Mouse (Mus musculus): ENCODE results near the gene Yod1. TPM values are rescaled to one million over a fixed set of nuclear protein-coding genes. Genes with fewer than 3 reads are reported as not detected.

The Yod1 gene
- polyA plus RNA-seq, 1 experiment from 2014 or later, result 7.1 TPM

- H3K27me3 ChIP-seq (ENCODE audit: control insufficient read depth, insufficient read depth, low read length), result no peaks in the 10 kb centered on the region
- H3K4me2 ChIP-seq (ENCODE audit: low read length), result no peak overlapping the region
- WGBS, result 92% methylated on average over 5 of the region's 5 CpGs
- no peak for ATAC-seq (ENCODE audit: insufficient number of reproducible peaks, insufficient read depth, low FRiP score, low read depth)
- no peak overlapping the region for H3K4me3 ChIP-seq (ENCODE audit: control insufficient read depth in 1 of 2, insufficient read depth in 1 of 2, low read depth in 1 of 2, low read length in 2 of 2)
- H3K4me1 ChIP-seq (ENCODE audit: control insufficient read depth in 2 of 2, insufficient read depth in 2 of 2, low read length in 2 of 2), result no peaks in the 10 kb centered on the region
- H3K27ac ChIP-seq (replicated peaks in 1 of 2; ENCODE audit: control insufficient read depth in 1 of 2, insufficient read depth in 1 of 2, low read depth in 2 of 2, low read length in 2 of 2), result no peak overlapping the region
- H3K9me3 ChIP-seq (ENCODE audit: control insufficient read depth, low read length), result no peaks in the 10 kb centered on the region
- no peak overlapping the region for H3K9ac ChIP-seq (ENCODE audit: low read length)
- H3K36me3 ChIP-seq (ENCODE audit: control insufficient read depth, insufficient read depth, low read length), result peaks cover 8% of the 10 kb centered on the region; the same call in 1 of the 2 replicates
Observed at GRCm38 (mm10) chr1:130724206-130724605, 7.1 kb downstream of the Yod1 start.

- WGBS, result 91% methylated on average over 2 of the region's 2 CpGs
- H3K4me1 ChIP-seq (ENCODE audit: control insufficient read depth in 2 of 2, insufficient read depth in 2 of 2, low read length in 2 of 2), result no peaks in the 10 kb centered on the region
- H3K36me3 ChIP-seq (ENCODE audit: control insufficient read depth, insufficient read depth, low read length), result 0 out of 2 replicates have a peak, but pooled peaks cover 3% of the 10 kb centered on the region
- no peaks in the 10 kb centered on the region for H3K27me3 ChIP-seq (ENCODE audit: control insufficient read depth, insufficient read depth, low read length)
- no peaks in the 10 kb centered on the region for H3K9me3 ChIP-seq (ENCODE audit: control insufficient read depth, low read length)
- H3K27ac ChIP-seq (replicated peaks in 1 of 2; ENCODE audit: control insufficient read depth in 1 of 2, insufficient read depth in 1 of 2, low read depth in 2 of 2, low read length in 2 of 2), result no peak overlapping the region
- H3K9ac ChIP-seq (ENCODE audit: low read length), result no peak overlapping the region
- no peak overlapping the region for H3K4me3 ChIP-seq (ENCODE audit: control insufficient read depth in 1 of 2, insufficient read depth in 1 of 2, low read depth in 1 of 2, low read length in 2 of 2)
- no peak for ATAC-seq (ENCODE audit: insufficient number of reproducible peaks, insufficient read depth, low FRiP score, low read depth)
- H3K4me2 ChIP-seq (ENCODE audit: low read length), result no peak overlapping the region
Observed at GRCm38 (mm10) chr1:130726396-130726795, 9.3 kb downstream of the Yod1 start.

DNA sequence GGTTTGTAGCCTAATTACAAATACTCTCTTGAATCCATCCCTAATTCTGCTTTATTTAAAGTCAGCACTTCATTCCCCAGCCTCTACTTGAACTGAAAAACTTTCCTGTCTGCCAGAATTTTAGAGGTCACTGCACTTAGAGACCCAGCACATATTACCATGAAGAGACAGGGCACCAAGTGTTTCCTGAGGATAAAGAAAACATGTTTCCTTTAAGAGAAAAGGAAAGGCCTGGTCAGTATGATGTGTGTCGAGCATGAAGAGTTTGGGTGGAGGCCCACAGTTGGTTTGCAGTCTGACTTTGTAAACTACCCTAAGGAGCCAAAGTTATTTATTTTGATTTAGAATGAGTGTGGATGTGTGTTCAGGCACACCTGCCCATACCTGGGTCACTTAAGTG lies 10.9 kb downstream of the Yod1 start:
- ATAC-seq (ENCODE audit: insufficient number of reproducible peaks, insufficient read depth, low FRiP score, low read depth), result no peak; the same call in 1 of the 2 replicates
- no peak overlapping the region for H3K4me3 ChIP-seq (ENCODE audit: control insufficient read depth in 1 of 2, insufficient read depth in 1 of 2, low read depth in 1 of 2, low read length in 2 of 2)

GRCm38 (mm10) chr1:130728708-130729107 lies 11.6 kb downstream of the Yod1 start:
- Histone ChIP-seq H3K4me1 (ENCODE audit: control insufficient read depth in 2 of 2, insufficient read depth in 2 of 2, low read length in 2 of 2) (peaks cover 4 to 7% of the 10 kb centered on the region in 2 experiments; a peak in 2 of 4 replicates), H3K27ac (replicated peaks in 1 of 2; ENCODE audit: control insufficient read depth in 1 of 2, insufficient read depth in 1 of 2, low read depth in 2 of 2, low read length in 2 of 2) (no peak overlapping the region), H3K9ac (ENCODE audit: low read length) (no peak overlapping the region), H3K36me3 (ENCODE audit: control insufficient read depth, insufficient read depth, low read length) (0 out of 2 replicates have a peak, but pooled peaks cover 3% of the 10 kb centered on the region), H3K27me3 (ENCODE audit: control insufficient read depth, insufficient read depth, low read length) (no peaks in the 10 kb centered on the region), H3K4me3 (ENCODE audit: control insufficient read depth in 1 of 2, insufficient read depth in 1 of 2, low read depth in 1 of 2, low read length in 2 of 2) (no peak overlapping the region), H3K9me3 (ENCODE audit: control insufficient read depth, low read length) (no peaks in the 10 kb centered on the region), H3K4me2 (ENCODE audit: low read length) (no peak overlapping the region)
- WGBS, result 90% methylated on average over 3 of the region's 3 CpGs
- no peak for ATAC-seq (ENCODE audit: insufficient number of reproducible peaks, insufficient read depth, low FRiP score, low read depth)

More for the DNA sequence above, 10.9 kb downstream of the Yod1 start:
- H3K9me3 ChIP-seq (ENCODE audit: control insufficient read depth, low read length), result no peaks in the 10 kb centered on the region
- H3K9ac ChIP-seq (ENCODE audit: low read length), result no peak overlapping the region
- no peaks in the 10 kb centered on the region for H3K27me3 ChIP-seq (ENCODE audit: control insufficient read depth, insufficient read depth, low read length)
- H3K4me2 ChIP-seq (ENCODE audit: low read length), result no peak overlapping the region
- H3K4me1 ChIP-seq (ENCODE audit: control insufficient read depth in 2 of 2, insufficient read depth in 2 of 2, low read length in 2 of 2), result peaks cover 4 to 6% of the 10 kb centered on the region in 2 experiments; a peak in 2 of 4 replicates
- no peak overlapping the region for H3K27ac ChIP-seq (replicated peaks in 1 of 2; ENCODE audit: control insufficient read depth in 1 of 2, insufficient read depth in 1 of 2, low read depth in 2 of 2, low read length in 2 of 2)
- 0 out of 2 replicates have a peak, but pooled peaks cover 3% of the 10 kb centered on the region for H3K36me3 ChIP-seq (ENCODE audit: control insufficient read depth, insufficient read depth, low read length)
- WGBS, result 49% methylated on average over 1 of the region's 1 CpGs

- Histone ChIP-seq H3K4me3 (ENCODE audit: control insufficient read depth in 1 of 2, insufficient read depth in 1 of 2, low read depth in 1 of 2, low read length in 2 of 2) (no peak within 1 kb of the TSS), H3K9me3 (ENCODE audit: control insufficient read depth, low read length) (no peaks in the 10 kb centered on the region), H3K27me3 (ENCODE audit: control insufficient read depth, insufficient read depth, low read length) (no peaks in the 10 kb centered on the region), H3K9ac (ENCODE audit: low read length) (no peak within 1 kb of the TSS), H3K4me2 (ENCODE audit: low read length) (no peak within 1 kb of the TSS), H3K4me1 (ENCODE audit: control insufficient read depth in 2 of 2, insufficient read depth in 2 of 2, low read length in 2 of 2) (peaks cover 4 to 7% of the 10 kb centered on the region in 2 experiments; a peak in 2 of 4 replicates), H3K27ac (replicated peaks in 1 of 2; ENCODE audit: control insufficient read depth in 1 of 2, insufficient read depth in 1 of 2, low read depth in 2 of 2, low read length in 2 of 2) (no peak within 1 kb of the TSS), H3K36me3 (ENCODE audit: control insufficient read depth, insufficient read depth, low read length) (0 out of 2 replicates have a peak, but pooled peaks cover 2% of the 10 kb centered on the region)
- ATAC-seq (ENCODE audit: insufficient number of reproducible peaks, insufficient read depth, low FRiP score, low read depth), result no peak
- 66% methylated on average over 2 of the region's 2 CpGs for WGBS
Observed at GRCm38 (mm10) chr1:130729153-130729552, 12.0 kb downstream of the Yod1 start, which contains the start of gene Pfkfb2. TSS of gene Pfkfb2 (minus strand) at chr1:130729253.

DNA sequence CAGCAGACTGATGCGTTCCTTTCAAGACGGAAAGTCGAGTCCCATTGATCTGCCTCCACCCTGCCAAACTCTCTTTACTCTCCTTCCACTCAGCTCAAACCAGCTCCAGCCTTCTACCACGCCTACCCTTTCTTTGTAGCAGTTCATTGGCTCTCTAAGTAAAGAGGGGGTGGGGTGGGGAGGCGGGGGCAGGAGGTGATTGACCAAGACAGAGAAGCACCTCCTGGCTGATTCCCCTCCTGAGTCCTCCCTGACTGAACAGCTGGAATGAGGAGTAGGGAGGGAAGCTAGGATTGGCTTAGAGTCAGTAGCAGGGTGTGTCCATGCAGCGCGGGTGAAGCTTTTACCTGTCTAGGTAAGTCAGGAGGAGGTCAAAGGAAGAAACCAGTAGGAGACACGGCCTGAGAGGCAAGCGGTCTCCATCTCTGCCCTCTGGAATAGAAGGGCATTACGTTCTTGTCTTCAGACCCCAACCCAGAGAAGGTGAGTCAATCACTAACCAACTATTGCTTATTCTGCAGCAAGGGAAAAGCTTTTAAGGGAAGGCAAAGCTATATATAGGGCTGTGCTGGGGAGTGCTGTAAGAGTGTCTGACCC lies 14.7 kb downstream of the Yod1 start, which contains the start of gene AA986860:
TSS of gene AA986860 (plus strand) at position 236 of the 597 bp plus-strand sequence.
- H3K9ac ChIP-seq (ENCODE audit: low read length), result no peak within 1 kb of the TSS; the same call in 1 of the 2 replicates
- peaks cover 8 to 12% of the 10 kb centered on the region in 2 experiments; a peak in 3 of 4 replicates for H3K4me1 ChIP-seq (ENCODE audit: control insufficient read depth in 2 of 2, insufficient read depth in 2 of 2, low read length in 2 of 2)
- peak within 1 kb of the TSS; percentile 54 for H3K4me2 ChIP-seq (ENCODE audit: low read length)
- H3K27me3 ChIP-seq (ENCODE audit: control insufficient read depth, insufficient read depth, low read length), result no peaks in the 10 kb centered on the region
- peak; percentile 71 for ATAC-seq (ENCODE audit: insufficient number of reproducible peaks, insufficient read depth, low FRiP score, low read depth)
- H3K9me3 ChIP-seq (ENCODE audit: control insufficient read depth, low read length), result no peaks in the 10 kb centered on the region
- H3K27ac ChIP-seq (replicated peaks in 1 of 2; ENCODE audit: control insufficient read depth in 1 of 2, insufficient read depth in 1 of 2, low read depth in 2 of 2, low read length in 2 of 2), result no peak within 1 kb of the TSS
- 8% methylated on average over 10 of the region's 10 CpGs for WGBS
- no peaks in the 10 kb centered on the region for H3K36me3 ChIP-seq (ENCODE audit: control insufficient read depth, insufficient read depth, low read length)
- H3K4me3 ChIP-seq (ENCODE audit: control insufficient read depth in 1 of 2, insufficient read depth in 1 of 2, low read depth in 1 of 2, low read length in 2 of 2), result peak within 1 kb of the TSS in 1 of 2 experiments; percentile 8; a peak in 1 of 4 replicates

GRCm38 (mm10) chr1:130732706-130733658 lies 15.9 kb downstream of the Yod1 start:
- Histone ChIP-seq H3K4me3 (ENCODE audit: control insufficient read depth in 1 of 2, insufficient read depth in 1 of 2, low read depth in 1 of 2, low read length in 2 of 2) (no peak overlapping the region), H3K9ac (ENCODE audit: low read length) (no peak overlapping the region), H3K27me3 (ENCODE audit: control insufficient read depth, insufficient read depth, low read length) (no peaks in the 10 kb centered on the region), H3K36me3 (ENCODE audit: control insufficient read depth, insufficient read depth, low read length) (no peaks in the 10 kb centered on the region), H3K9me3 (ENCODE audit: control insufficient read depth, low read length) (no peaks in the 10 kb centered on the region), H3K4me1 (ENCODE audit: control insufficient read depth in 2 of 2, insufficient read depth in 2 of 2, low read length in 2 of 2) (peaks cover 8 to 12% of the 10 kb centered on the region in 2 experiments; a peak in 3 of 4 replicates), H3K4me2 (ENCODE audit: low read length) (no peak overlapping the region), H3K27ac (replicated peaks in 1 of 2; ENCODE audit: control insufficient read depth in 1 of 2, insufficient read depth in 1 of 2, low read depth in 2 of 2, low read length in 2 of 2) (no peak overlapping the region)
- ATAC-seq (ENCODE audit: insufficient number of reproducible peaks, insufficient read depth, low FRiP score, low read depth), result no peak
- WGBS, result 72% methylated on average over 13 of the region's 13 CpGs

Data from heart, embryonic 14.5 days (tissue).